Mouse (Mus musculus): ENCODE results near the gene Stk39. TPM values are rescaled to one million over a fixed set of nuclear protein-coding genes. Genes with fewer than 3 reads are reported as not detected.
A peak's percentile ranks its signal among the peaks of the same experiment; 100 is the strongest.

The Stk39 gene
- polyA plus RNA-seq, 1 experiment from 2014 or later, result 7.8 TPM

DNA sequence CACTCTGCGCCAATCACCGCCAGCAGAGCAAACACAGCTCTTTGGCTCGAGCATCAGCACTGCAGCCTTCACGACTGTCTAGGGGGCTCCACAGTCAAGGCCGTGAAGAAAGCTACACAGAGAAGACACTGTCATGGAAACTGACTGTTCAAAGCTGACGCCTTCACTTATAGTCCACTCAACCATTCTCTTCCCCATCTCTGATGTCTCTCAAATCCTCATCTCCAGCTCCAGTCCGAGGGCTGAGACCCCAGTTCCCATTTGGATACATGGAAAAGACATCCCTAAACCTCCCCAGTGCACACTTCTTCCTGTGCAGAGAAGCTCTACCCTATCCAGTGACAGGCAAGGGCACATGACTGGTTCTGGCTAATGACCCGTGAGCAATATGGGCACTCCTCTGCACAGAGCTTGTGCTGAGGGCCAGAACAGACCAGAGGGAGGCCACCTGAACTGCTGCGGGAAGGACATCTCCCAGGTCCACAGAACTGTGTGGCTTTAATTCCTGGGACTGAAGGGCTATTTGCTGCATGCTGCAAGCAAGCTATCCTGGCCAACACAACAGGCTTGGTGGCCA lies 38.2 kb downstream of the Stk39 start:
- ATAC-seq (replicated peaks; ENCODE audit: low FRiP score), result no peak
- Histone ChIP-seq H3K9me3 (ENCODE audit: control insufficient read depth, low read length) (no peaks in the 10 kb centered on the region), H3K4me3 (ENCODE audit: low read depth, low read length) (no peak overlapping the region), H3K36me3 (ENCODE audit: control insufficient read depth, insufficient read depth, low read length) (no peaks in the 10 kb centered on the region), H3K4me2 (no peak overlapping the region), H3K9ac (ENCODE audit: low read depth, low read length) (no peak overlapping the region), H3K4me1 (replicated peaks; ENCODE audit: control insufficient read depth, insufficient read depth, low read length) (peaks cover 8% of the 10 kb centered on the region), H3K27ac (ENCODE audit: low read depth, low read length) (no peak overlapping the region), H3K27me3 (replicated peaks; ENCODE audit: control insufficient read depth, insufficient read depth, low read length) (no peaks in the 10 kb centered on the region)
- WGBS, result 71% methylated on average over 9 of the region's 9 CpGs
- no peak for DNase-seq (ENCODE audit: low spot score)

DNA sequence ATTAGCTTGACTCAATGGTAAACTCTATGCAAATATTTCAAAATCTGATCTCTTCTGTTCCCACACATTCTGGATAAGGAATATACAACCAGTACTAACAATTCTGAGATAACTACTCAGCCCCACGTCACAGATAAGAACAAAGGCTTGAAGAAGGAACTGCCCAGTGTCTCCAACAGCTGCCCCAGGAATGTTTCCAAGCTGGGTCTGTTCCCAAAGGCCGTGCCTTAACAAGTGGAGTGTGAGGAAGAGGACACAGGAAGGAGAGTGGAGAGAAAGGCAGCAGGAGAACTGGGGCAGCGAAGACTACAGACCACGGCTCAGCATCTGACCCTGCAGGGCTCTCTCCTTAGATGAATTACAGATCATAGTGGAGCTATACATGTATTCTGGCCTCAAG lies 39.2 kb downstream of the Stk39 start:
- ATAC-seq (replicated peaks; ENCODE audit: low FRiP score) (no peak), DNase-seq (ENCODE audit: low spot score) (no peak)
- 52% methylated on average over 4 of the region's 4 CpGs for WGBS
- H3K4me3 ChIP-seq (ENCODE audit: low read depth, low read length), result no peak overlapping the region
- H3K36me3 ChIP-seq (ENCODE audit: control insufficient read depth, insufficient read depth, low read length), result no peaks in the 10 kb centered on the region
- no peaks in the 10 kb centered on the region for H3K9me3 ChIP-seq (ENCODE audit: control insufficient read depth, low read length)
- H3K4me1 ChIP-seq (replicated peaks; ENCODE audit: control insufficient read depth, insufficient read depth, low read length), result peaks cover 5% of the 10 kb centered on the region
- no peaks in the 10 kb centered on the region for H3K27me3 ChIP-seq (replicated peaks; ENCODE audit: control insufficient read depth, insufficient read depth, low read length)
- no peak overlapping the region for H3K9ac ChIP-seq (ENCODE audit: low read depth, low read length)
- H3K27ac ChIP-seq (ENCODE audit: low read depth, low read length), result no peak overlapping the region
- H3K4me2 ChIP-seq, result no peak overlapping the region

DNA sequence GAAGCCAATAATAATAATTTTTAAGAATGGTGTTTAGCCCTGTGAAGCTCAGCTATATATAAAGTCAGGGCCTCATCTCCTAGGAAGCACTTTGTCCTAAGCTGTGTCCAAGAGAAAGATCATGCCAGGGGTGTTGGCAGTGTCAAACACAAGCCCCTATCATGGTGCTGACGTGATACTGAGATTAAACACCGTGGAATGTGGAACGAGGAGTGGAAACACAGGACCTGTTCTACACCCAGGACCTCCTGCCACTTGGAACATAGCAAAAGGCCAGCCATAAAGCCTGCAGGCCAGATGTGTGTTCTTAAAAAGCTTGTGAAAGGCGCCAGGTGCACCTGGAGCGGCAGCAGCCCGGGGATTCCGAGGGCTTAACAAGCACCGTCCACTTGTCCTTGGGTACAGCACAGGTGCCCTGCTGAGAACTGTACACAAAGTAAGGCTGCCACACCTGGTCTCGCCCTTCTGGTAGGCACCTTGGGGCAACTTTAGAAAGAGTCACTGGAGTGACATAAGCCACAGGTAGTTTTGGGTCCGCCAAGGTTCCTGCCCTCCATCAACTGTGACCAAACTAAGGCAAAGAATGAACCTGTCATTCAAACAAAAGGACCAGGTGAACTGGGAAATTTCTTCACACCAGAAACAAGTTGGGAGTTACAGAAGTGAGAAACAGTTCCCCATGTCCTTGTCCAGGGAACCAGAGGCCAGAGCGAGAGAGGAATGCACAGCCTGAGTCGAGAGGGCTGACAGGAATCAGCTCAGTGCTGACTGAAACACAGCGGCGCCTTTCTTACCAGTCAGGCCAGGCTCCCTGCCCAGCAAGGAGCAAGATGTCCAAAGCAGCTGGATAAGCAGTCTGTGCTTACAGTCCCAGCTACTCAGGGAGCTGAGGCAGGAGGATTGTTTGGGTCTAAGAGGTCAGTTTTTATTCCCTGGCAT lies 40.8 kb downstream of the Stk39 start:
- DNase-seq (ENCODE audit: low spot score), result no peak
- WGBS, result 81% methylated on average over 14 of the region's 14 CpGs
- Histone ChIP-seq H3K27ac (ENCODE audit: low read depth, low read length) (no peak overlapping the region), H3K4me2 (no peak overlapping the region), H3K27me3 (replicated peaks; ENCODE audit: control insufficient read depth, insufficient read depth, low read length) (no peaks in the 10 kb centered on the region), H3K4me1 (replicated peaks; ENCODE audit: control insufficient read depth, insufficient read depth, low read length) (peaks cover 7% of the 10 kb centered on the region), H3K36me3 (ENCODE audit: control insufficient read depth, insufficient read depth, low read length) (no peaks in the 10 kb centered on the region), H3K9ac (ENCODE audit: low read depth, low read length) (no peak overlapping the region), H3K4me3 (ENCODE audit: low read depth, low read length) (no peak overlapping the region), H3K9me3 (ENCODE audit: control insufficient read depth, low read length) (no peaks in the 10 kb centered on the region)
- no peak for ATAC-seq (replicated peaks; ENCODE audit: low FRiP score)

- ATAC-seq (replicated peaks; ENCODE audit: low FRiP score), result no peak; the same call in 1 of the 2 replicates
- Histone ChIP-seq H3K27ac (ENCODE audit: low read depth, low read length) (no peak overlapping the region), H3K4me1 (replicated peaks; ENCODE audit: control insufficient read depth, insufficient read depth, low read length) (peaks cover 3% of the 10 kb centered on the region), H3K4me2 (no peak overlapping the region), H3K27me3 (replicated peaks; ENCODE audit: control insufficient read depth, insufficient read depth, low read length) (no peaks in the 10 kb centered on the region), H3K9ac (ENCODE audit: low read depth, low read length) (no peak overlapping the region), H3K36me3 (ENCODE audit: control insufficient read depth, insufficient read depth, low read length) (no peaks in the 10 kb centered on the region), H3K9me3 (ENCODE audit: control insufficient read depth, low read length) (no peaks in the 10 kb centered on the region), H3K4me3 (ENCODE audit: low read depth, low read length) (no peak overlapping the region)
- 67% methylated on average over 5 of the region's 5 CpGs for WGBS
- no peak for DNase-seq (ENCODE audit: low spot score)
These were observed 41.6 kb downstream of the Stk39 start for GRCm38 (mm10) chr2:68430493-68430892.

- ATAC-seq (replicated peaks; ENCODE audit: low FRiP score), result no peak
- WGBS, result 69% methylated on average over 4 of the region's 4 CpGs
- Histone ChIP-seq H3K9ac (ENCODE audit: low read depth, low read length) (no peak overlapping the region), H3K27me3 (replicated peaks; ENCODE audit: control insufficient read depth, insufficient read depth, low read length) (no peaks in the 10 kb centered on the region), H3K36me3 (ENCODE audit: control insufficient read depth, insufficient read depth, low read length) (no peaks in the 10 kb centered on the region), H3K27ac (ENCODE audit: low read depth, low read length) (no peak overlapping the region), H3K4me3 (ENCODE audit: low read depth, low read length) (no peak overlapping the region), H3K4me1 (replicated peaks; ENCODE audit: control insufficient read depth, insufficient read depth, low read length) (peaks cover 6% of the 10 kb centered on the region), H3K9me3 (ENCODE audit: control insufficient read depth, low read length) (no peaks in the 10 kb centered on the region), H3K4me2 (no peak overlapping the region)
- DNase-seq (ENCODE audit: low spot score), result no peak
These were observed 42.6 kb downstream of the Stk39 start for GRCm38 (mm10) chr2:68429436-68429835.

DNA sequence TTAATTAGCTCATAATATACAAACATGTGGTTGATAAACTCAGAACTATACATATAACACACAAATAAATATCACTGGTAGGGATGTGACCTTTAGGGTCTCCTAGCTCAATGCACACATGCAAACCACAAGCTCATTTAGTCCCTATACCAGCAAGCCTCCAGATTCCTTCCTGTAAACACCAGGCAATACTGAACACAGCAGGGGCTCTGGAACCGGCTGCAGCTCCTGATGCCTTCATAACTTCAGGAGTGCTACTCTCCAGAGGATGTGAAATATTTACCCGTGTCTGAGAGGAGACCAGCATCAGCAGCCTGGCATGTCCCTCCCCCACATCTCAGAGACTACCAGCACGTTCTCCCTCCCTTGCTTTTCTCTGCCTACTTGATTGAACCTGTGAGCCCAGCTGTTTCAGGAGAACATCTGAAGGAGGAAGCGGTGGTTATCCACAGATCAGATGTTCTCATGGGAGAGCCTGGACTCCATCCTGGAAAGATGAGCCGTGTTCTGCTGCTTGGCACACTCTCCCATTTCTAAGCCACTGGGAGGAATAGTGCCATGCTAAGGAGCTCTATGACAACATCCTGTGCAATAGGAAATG lies 45.0 kb downstream of the Stk39 start:
- no peaks in the 10 kb centered on the region for H3K9me3 ChIP-seq (ENCODE audit: control insufficient read depth, low read length)
- H3K27ac ChIP-seq (ENCODE audit: low read depth, low read length), result no peak overlapping the region
- H3K36me3 ChIP-seq (ENCODE audit: control insufficient read depth, insufficient read depth, low read length), result no peaks in the 10 kb centered on the region
- no peak for ATAC-seq (replicated peaks; ENCODE audit: low FRiP score)
- no peaks in the 10 kb centered on the region for H3K27me3 ChIP-seq (replicated peaks; ENCODE audit: control insufficient read depth, insufficient read depth, low read length)
- no peak overlapping the region for H3K4me2 ChIP-seq
- WGBS, result 69% methylated on average over 5 of the region's 5 CpGs
- H3K4me3 ChIP-seq (ENCODE audit: low read depth, low read length), result no peak overlapping the region
- no peak overlapping the region for H3K9ac ChIP-seq (ENCODE audit: low read depth, low read length)
- DNase-seq (ENCODE audit: low spot score), result no peak
- peaks cover 6% of the 10 kb centered on the region for H3K4me1 ChIP-seq (replicated peaks; ENCODE audit: control insufficient read depth, insufficient read depth, low read length)

DNA sequence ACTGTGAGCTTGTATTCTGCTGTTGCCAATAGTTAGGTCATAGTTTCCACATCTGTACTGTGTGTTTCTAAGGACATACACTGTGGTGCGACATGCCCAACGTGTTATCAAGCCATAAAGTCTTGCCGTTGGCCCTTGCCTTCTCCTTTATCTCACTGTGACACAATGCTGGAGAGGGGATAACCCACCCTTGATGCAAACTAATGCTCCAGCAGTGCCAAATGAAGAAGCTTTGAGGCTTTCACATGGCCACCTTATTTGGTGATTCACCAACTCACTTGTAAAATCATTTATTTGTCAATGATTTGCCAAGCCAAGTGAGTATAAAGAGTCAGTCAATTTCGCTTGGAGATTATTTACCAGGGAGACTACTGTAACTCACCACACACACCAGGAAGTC lies 46.0 kb downstream of the Stk39 start:
- Histone ChIP-seq H3K4me1 (replicated peaks; ENCODE audit: control insufficient read depth, insufficient read depth, low read length) (peaks cover 9% of the 10 kb centered on the region), H3K9ac (ENCODE audit: low read depth, low read length) (no peak overlapping the region), H3K4me2 (peak overlapping the region; percentile 15; the same call in 1 of the 2 replicates), H3K4me3 (ENCODE audit: low read depth, low read length) (no peak overlapping the region), H3K9me3 (ENCODE audit: control insufficient read depth, low read length) (no peaks in the 10 kb centered on the region), H3K27ac (ENCODE audit: low read depth, low read length) (peak overlapping the region; percentile 64), H3K36me3 (ENCODE audit: control insufficient read depth, insufficient read depth, low read length) (no peaks in the 10 kb centered on the region), H3K27me3 (replicated peaks; ENCODE audit: control insufficient read depth, insufficient read depth, low read length) (no peaks in the 10 kb centered on the region)
- DNase-seq (ENCODE audit: low spot score), result no peak
- WGBS, result 48% methylated on average over 4 of the region's 4 CpGs
- ATAC-seq (replicated peaks; ENCODE audit: low FRiP score), result peak; percentile 100

GRCm38 (mm10) chr2:68421002-68421401 lies 51.1 kb downstream of the Stk39 start:
- Histone ChIP-seq H3K27ac (ENCODE audit: low read depth, low read length) (no peak overlapping the region), H3K4me2 (no peak overlapping the region), H3K9me3 (ENCODE audit: control insufficient read depth, low read length) (no peaks in the 10 kb centered on the region), H3K4me1 (replicated peaks; ENCODE audit: control insufficient read depth, insufficient read depth, low read length) (peaks cover 8% of the 10 kb centered on the region), H3K27me3 (replicated peaks; ENCODE audit: control insufficient read depth, insufficient read depth, low read length) (no peaks in the 10 kb centered on the region), H3K9ac (ENCODE audit: low read depth, low read length) (no peak overlapping the region), H3K36me3 (ENCODE audit: control insufficient read depth, insufficient read depth, low read length) (no peaks in the 10 kb centered on the region), H3K4me3 (ENCODE audit: low read depth, low read length) (no peak overlapping the region)
- 33% methylated on average over 6 of the region's 6 CpGs for WGBS
- DNase-seq (ENCODE audit: low spot score) (no peak), ATAC-seq (replicated peaks; ENCODE audit: low FRiP score) (no peak)

All from liver, embryonic 11.5 days (tissue).